Mouse (Mus musculus) heart, postnatal 0 days (tissue): Measurements from ENCODE around the gene Fhit.

ENCODE experiments used
- CTCF ChIP-seq: IDR thresholded peaks from 2 replicates; pipeline ENCODE4 v1.5.1; 2016; ENCODE audit warnings: antibody characterized with exemption, control low read depth, low read depth
- EP300 ChIP-seq: IDR thresholded peaks from 2 replicates; pipeline ENCODE4 v1.6.1; 2016; ENCODE audit warnings: antibody characterized with exemption, low read depth

GRCm38 (mm10) chr14:10023382-10023781 is 1138.5 kb downstream of the Fhit start:
- TF ChIP-seq CTCF (no peak), EP300 (no peak)
